Mouse (Mus musculus) neural tube, embryonic 14.5 days (tissue): ENCODE data around the gene Tph2. TPM values are rescaled to one million over a fixed set of nuclear protein-coding genes. Genes with fewer than 3 reads are reported as not detected.

Source experiments
- ATAC-seq: fragments of 200-750 bp; cut with Nextera tagmentation; 2 replicates; pipeline ENCODE4 v1.8.0; 2017; ENCODE audit warnings: low read depth, mild to moderate bottlenecking, moderate TSS enrichment, moderate library complexity
- H3K27ac ChIP-seq: fragments of 300-500 bp; sonication (generic); 2 replicates; pipeline ENCODE4 v1.5.1; 2014; ENCODE audit warnings: low read depth, mild to moderate bottlenecking, control low read depth, low read length, moderate library complexity, mixed read lengths
- H3K27me3 ChIP-seq: fragments of 300-500 bp; sonication (generic); 2 replicates; pipeline ENCODE4 v1.6.1; 2014; ENCODE audit warnings: low read length; ENCODE audit not compliant: control insufficient read depth, insufficient read depth
- H3K36me3 ChIP-seq: fragments of 300-500 bp; sonication (generic); 2 replicates; pipeline ENCODE4 v1.6.1; 2014; ENCODE audit warnings: low read length, mixed read lengths; ENCODE audit not compliant: control insufficient read depth, insufficient read depth
- H3K4me1 ChIP-seq: fragments of 300-500 bp; sonication (generic); 2 replicates; pipeline ENCODE4 v1.6.1; 2014; ENCODE audit warnings: low read length; ENCODE audit not compliant: control insufficient read depth, insufficient read depth
- H3K4me2 ChIP-seq: fragments of 300-500 bp; sonication (generic); 2 replicates; pipeline ENCODE4 v1.6.1; 2014; ENCODE audit warnings: mild to moderate bottlenecking, low read depth, low read length, control low read depth
- H3K4me3 ChIP-seq: fragments of 300-500 bp; sonication (generic); 2 replicates; pipeline ENCODE4 v1.5.1; 2014; ENCODE audit warnings: low read depth, low read length, control low read depth, mixed read lengths
- H3K9ac ChIP-seq: fragments of 300-500 bp; sonication (generic); replicated peaks from 2 replicates; pipeline ENCODE4 v1.6.1; 2014; ENCODE audit warnings: low read depth, mild to moderate bottlenecking, control low read depth, low read length, mixed read lengths
- H3K9me3 ChIP-seq: fragments of 300-500 bp; sonication (generic); 2 replicates; pipeline ENCODE4 v1.6.1; 2016; ENCODE audit warnings: low read length; ENCODE audit not compliant: control insufficient read depth
- WGBS: fragments of 180-500 bp; shearing (Covaris S2); extraction: QIAGEN DNeasy Blood & Tissue Kit; methylation state at CpG from one replicate; pipeline ENCODE4 v1.1.7; 2014; 5-methylcytosine and 5-hydroxymethylcytosine counted together
- polyA plus RNA-seq: library from polyadenylated mRNA; unstranded; fragments of >200 nt; fragmentation: Nextera tagmentation; extraction: Ambion mirVana; gene quantifications from 2 replicates; pipeline ENCODE4 v1.2.1, GENCODE M21; 2014

Tph2 gene
- 0.30 and 0.42 TPM in 2 replicates for polyA plus RNA-seq

DNA sequence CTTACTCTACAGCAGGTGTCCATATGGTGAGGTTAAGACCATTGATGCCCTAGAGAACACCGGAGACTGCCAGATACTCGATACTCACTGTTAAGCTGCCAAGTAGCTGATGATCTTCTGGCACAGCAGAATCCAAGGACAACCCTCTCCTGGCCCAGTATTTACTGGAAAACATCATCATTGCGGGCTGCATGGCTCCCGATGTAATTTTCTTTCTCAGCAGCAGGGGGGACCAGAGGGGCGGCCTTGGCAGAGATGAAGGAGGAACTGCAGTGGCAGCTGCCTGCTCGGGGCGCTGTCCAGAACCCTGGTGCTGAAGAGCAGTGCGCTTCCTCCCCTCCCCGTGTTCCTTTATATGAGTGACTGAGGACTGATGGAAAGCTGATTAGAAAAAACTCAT, at the start of gene Tph2:
Gene Tph2 (minus strand): TSS at position 326 of the 400 bp plus-strand sequence.
- H3K27me3 ChIP-seq: no peaks in the 10 kb centered on the region
- no peak within 1 kb of the TSS for H3K9ac ChIP-seq
- H3K36me3 ChIP-seq: no peaks in the 10 kb centered on the region
- no peak within 1 kb of the TSS for H3K27ac ChIP-seq
- no peak within 1 kb of the TSS for H3K4me3 ChIP-seq
- H3K4me2 ChIP-seq: peak within 1 kb of the TSS; percentile 8; the same call in 1 of the 2 replicates
- 0 out of 2 replicates have a peak, but pooled peaks cover 2% of the 10 kb centered on the region for H3K4me1 ChIP-seq
- peak; percentile 83 for ATAC-seq
- 7% methylated on average over 9 of the region's 9 CpGs for WGBS
- no peaks in the 10 kb centered on the region for H3K9me3 ChIP-seq

DNA sequence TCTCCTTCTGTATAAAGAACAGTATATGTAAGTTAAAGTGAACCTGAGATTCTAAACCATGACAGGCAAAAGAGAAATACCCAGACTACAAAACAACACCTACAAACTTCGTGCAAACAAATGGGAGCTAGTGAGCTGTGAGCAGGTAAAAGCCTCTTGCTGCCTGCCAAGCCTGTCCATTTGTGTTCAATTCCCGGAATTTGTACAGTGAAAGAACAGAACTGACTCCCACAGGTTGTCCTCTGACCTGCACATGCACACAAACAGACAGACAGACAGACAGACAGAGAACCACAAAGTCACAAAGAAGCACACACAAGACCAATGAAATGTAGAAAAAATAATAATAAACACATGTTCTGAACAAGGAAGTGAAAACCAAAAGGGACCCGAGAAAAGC, 49.0 kb upstream of the Tph2 start:
- ATAC-seq: no peak
- H3K4me2 ChIP-seq: no peak overlapping the region
- WGBS: 91% methylated on average over 3 of the region's 3 CpGs
- H3K27ac ChIP-seq: no peak overlapping the region
- peaks cover 26% of the 10 kb centered on the region for H3K36me3 ChIP-seq
- no peak overlapping the region for H3K4me3 ChIP-seq
- H3K9me3 ChIP-seq: no peaks in the 10 kb centered on the region
- H3K9ac ChIP-seq: no peak overlapping the region
- no peaks in the 10 kb centered on the region for H3K27me3 ChIP-seq
- no peaks in the 10 kb centered on the region for H3K4me1 ChIP-seq

DNA sequence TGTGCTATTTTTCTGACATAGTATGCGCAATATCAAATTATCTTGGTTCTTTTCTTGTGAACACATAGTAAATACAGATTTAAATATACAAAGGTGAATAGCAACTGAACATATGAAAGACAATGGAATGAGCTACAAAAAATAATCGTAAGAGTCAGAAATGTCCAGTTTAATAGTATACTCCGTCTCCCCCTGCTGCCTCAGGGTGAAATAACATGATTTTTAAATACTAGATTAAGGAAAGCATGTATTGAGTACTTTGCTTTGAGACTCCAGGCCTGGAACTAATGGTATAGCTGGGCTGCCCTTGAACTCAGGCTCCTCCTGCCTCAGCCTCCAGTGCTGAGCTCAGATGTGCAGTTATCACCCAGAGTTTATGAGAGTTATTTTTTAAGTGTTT, 47.7 kb upstream of the Tph2 start:
- 90% methylated on average over 3 of the region's 3 CpGs for WGBS
- H3K36me3 ChIP-seq: peaks cover 13% of the 10 kb centered on the region

DNA sequence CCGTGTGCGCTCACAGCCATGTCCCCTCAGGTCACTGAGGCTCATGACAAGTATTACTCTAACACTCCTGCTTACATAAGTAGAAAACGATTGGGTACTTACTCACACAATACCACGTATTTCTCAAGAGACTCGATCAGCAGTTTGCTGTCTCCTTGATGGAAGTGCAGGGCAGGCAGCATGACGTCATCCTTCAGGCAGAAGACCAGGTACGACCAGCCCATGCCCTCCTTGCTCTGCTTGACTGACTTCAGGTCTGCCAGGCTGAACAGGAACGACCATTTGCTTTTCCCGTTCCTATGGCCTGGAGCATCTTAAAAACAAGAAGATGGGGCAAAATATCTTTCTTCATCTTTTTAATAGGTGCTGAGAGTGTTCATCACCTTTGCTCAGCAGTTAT, 44.2 kb upstream of the Tph2 start:
- whole genome bisulfite sequencing: 91% methylated on average over 9 of the region's 9 CpGs
- ATAC-seq: no peak
- Histone ChIP-seq H3K4me3 (no peak overlapping the region), H3K4me2 (no peak overlapping the region), H3K9ac (no peak overlapping the region), H3K4me1 (no peaks in the 10 kb centered on the region), H3K27me3 (no peaks in the 10 kb centered on the region), H3K36me3 (peaks cover 6% of the 10 kb centered on the region; the same call in 1 of the 2 replicates), H3K27ac (no peak overlapping the region), H3K9me3 (no peaks in the 10 kb centered on the region)

More for the DNA sequence above, 47.7 kb upstream of the Tph2 start:
- no peaks in the 10 kb centered on the region for H3K9me3 ChIP-seq
- no peak overlapping the region for H3K4me3 ChIP-seq
- H3K4me1 ChIP-seq: no peaks in the 10 kb centered on the region
- H3K27me3 ChIP-seq: no peaks in the 10 kb centered on the region
- no peak overlapping the region for H3K9ac ChIP-seq
- no peak overlapping the region for H3K27ac ChIP-seq
- no peak overlapping the region for H3K4me2 ChIP-seq
- ATAC-seq: no peak

DNA sequence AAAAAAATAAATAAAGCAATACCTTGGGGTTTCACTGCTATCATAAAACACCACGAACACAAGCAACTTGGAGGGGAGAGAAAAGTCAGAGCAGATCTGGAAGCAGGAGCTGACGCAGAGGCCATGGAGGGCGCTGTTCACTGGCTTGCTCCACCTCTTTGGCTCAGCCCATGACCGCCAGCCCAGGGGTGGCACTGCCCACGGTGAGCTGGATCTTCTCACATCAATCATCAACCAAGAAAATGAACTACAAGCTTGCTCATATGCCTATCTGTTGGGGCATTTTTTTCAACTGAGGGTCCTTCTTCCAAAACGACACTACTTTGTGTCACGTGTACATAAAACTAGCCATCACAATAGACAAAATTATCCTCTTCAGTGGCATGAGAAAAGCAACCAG, 41.8 kb upstream of the Tph2 start:
- H3K36me3 ChIP-seq: peaks cover 5% of the 10 kb centered on the region; the same call in 1 of the 2 replicates
- H3K27ac ChIP-seq: no peak overlapping the region
- no peak for ATAC-seq
- H3K27me3 ChIP-seq: no peaks in the 10 kb centered on the region
- no peak overlapping the region for H3K4me2 ChIP-seq
- no peak overlapping the region for H3K9ac ChIP-seq
- H3K9me3 ChIP-seq: no peaks in the 10 kb centered on the region
- H3K4me1 ChIP-seq: no peaks in the 10 kb centered on the region
- no peak overlapping the region for H3K4me3 ChIP-seq
- WGBS: 88% methylated on average over 7 of the region's 7 CpGs

DNA sequence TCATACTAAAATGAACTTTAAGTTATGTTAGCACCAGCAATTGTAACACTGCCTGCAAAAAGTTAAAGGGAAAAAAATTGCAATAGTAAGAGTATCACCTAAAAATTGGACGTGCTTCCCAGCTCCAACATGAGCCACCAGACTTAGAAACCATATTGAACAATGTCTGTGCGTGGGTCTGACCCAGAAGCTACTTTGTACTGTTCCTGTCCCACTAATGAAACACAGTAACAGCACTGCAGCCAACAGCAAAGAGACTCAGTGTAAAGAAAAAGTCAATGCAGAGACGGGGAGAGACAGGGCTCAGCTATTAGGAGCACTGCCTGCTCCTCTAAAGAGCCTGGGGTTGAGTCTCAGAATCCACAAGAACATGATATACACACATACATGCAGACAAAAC, 39.0 kb upstream of the Tph2 start:
- Histone ChIP-seq H3K9me3 (no peaks in the 10 kb centered on the region), H3K27me3 (no peaks in the 10 kb centered on the region), H3K36me3 (peaks cover 7% of the 10 kb centered on the region), H3K4me2 (no peak overlapping the region), H3K27ac (no peak overlapping the region), H3K9ac (no peak overlapping the region), H3K4me1 (no peaks in the 10 kb centered on the region), H3K4me3 (no peak overlapping the region)
- ATAC-seq: no peak
- 94% methylated on average over 3 of the region's 3 CpGs for WGBS

DNA sequence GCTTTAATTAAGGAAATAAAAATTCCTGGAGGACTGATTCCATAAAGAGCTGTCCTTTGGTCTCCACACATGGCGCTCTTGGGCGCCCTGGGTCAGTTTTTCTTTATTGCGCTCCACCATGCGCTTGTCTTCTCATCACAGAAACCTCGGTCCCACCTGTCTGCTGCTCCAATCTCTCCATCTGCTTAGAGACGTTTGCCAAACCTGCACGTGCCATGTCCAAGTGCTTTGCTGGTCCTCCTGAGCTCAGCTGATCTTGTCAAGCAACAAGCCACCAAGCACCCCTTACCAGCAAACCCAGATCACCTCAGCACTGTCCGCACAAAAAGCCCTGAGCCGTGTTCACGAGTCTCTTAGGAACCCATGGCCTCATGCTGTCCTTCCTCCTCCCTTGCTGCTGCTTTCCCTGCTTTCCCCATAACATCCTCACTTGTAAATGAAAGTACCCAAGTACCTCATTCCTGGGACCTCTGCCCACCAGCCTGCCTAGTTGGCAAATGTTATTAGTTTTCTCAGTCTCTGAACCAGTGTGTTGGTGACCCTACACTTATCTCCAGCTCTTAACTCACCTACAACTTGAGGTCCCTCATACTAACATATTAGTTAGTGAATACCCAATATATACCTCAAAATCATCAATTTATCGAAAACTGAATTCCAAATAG, 28.2 kb upstream of the Tph2 start:
- H3K9me3 ChIP-seq: no peaks in the 10 kb centered on the region
- no peak overlapping the region for H3K4me3 ChIP-seq
- no peak overlapping the region for H3K27ac ChIP-seq
- H3K36me3 ChIP-seq: peaks cover 39% of the 10 kb centered on the region
- H3K27me3 ChIP-seq: no peaks in the 10 kb centered on the region
- no peak for ATAC-seq
- no peaks in the 10 kb centered on the region for H3K4me1 ChIP-seq
- no peak overlapping the region for H3K4me2 ChIP-seq
- H3K9ac ChIP-seq: no peak overlapping the region
- 95% methylated on average over 11 of the region's 11 CpGs for WGBS

DNA sequence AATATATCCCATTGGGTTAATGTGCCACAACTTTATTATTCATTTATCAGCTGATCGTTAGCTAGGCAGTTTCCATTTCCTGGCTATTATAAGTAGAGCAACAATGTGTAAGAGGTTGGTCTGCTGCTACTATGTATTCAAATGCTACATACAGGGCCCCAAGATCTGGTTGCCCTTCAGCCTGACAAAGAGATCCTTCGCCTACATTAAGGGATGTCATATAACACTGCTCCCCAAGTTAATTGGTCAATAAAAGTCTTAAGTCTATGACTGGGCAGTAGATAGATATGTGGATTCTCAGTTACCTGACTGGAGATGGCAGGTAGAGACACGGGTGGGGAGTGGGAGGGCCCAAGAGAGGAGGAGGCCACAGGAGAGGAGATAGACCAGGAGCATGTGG, 21.0 kb upstream of the Tph2 start:
- no peak for ATAC-seq
- H3K4me1 ChIP-seq: no peaks in the 10 kb centered on the region
- WGBS: 88% methylated on average over 3 of the region's 3 CpGs
- no peaks in the 10 kb centered on the region for H3K9me3 ChIP-seq
- no peaks in the 10 kb centered on the region for H3K27me3 ChIP-seq
- H3K4me3 ChIP-seq: no peak overlapping the region
- no peak overlapping the region for H3K9ac ChIP-seq
- peaks cover 14% of the 10 kb centered on the region for H3K36me3 ChIP-seq
- H3K27ac ChIP-seq: no peak overlapping the region
- no peak overlapping the region for H3K4me2 ChIP-seq

DNA sequence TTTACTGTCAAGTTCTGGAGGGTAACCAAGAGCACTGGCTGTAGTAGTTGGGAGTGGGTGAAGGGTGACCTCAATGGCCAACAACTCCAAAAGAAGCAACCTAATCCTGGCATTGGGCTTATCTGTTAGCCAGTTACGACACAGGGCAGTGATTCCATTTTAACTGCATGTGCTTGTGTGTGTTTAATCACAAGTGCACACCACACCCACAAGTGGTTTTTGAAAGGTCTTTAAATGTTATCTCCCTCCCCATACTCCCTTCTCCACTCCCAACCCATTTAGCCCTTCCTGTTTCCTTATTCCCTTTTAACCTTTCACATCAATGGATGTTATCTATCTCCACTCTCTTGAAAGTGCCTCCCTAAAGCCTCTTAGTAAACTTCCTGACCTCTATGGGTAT, 20.5 kb upstream of the Tph2 start:
- ATAC-seq: no peak
- WGBS: 100% methylated on average over 1 of the region's 1 CpGs
- Histone ChIP-seq H3K36me3 (peaks cover 14% of the 10 kb centered on the region), H3K4me2 (no peak overlapping the region), H3K4me3 (no peak overlapping the region), H3K9ac (no peak overlapping the region), H3K27ac (no peak overlapping the region), H3K27me3 (no peaks in the 10 kb centered on the region), H3K9me3 (no peaks in the 10 kb centered on the region), H3K4me1 (no peaks in the 10 kb centered on the region)
